Mouse (Mus musculus): ENCODE measurements around the gene Cenpt.
A peak's percentile ranks its signal among the peaks of the same experiment; 100 is the strongest.

The Cenpt gene

GRCm38 (mm10) chr8:105853178-105853577 is at the start of gene Cenpt:
Gene Cenpt, minus strand, starts transcription at chr8:105853278.
- no peak for DNase-seq

- DNase-seq, result no peak
Measured at GRCm38 (mm10) chr8:105900941-105901616, 48.0 kb upstream of the Cenpt start.

DNA sequence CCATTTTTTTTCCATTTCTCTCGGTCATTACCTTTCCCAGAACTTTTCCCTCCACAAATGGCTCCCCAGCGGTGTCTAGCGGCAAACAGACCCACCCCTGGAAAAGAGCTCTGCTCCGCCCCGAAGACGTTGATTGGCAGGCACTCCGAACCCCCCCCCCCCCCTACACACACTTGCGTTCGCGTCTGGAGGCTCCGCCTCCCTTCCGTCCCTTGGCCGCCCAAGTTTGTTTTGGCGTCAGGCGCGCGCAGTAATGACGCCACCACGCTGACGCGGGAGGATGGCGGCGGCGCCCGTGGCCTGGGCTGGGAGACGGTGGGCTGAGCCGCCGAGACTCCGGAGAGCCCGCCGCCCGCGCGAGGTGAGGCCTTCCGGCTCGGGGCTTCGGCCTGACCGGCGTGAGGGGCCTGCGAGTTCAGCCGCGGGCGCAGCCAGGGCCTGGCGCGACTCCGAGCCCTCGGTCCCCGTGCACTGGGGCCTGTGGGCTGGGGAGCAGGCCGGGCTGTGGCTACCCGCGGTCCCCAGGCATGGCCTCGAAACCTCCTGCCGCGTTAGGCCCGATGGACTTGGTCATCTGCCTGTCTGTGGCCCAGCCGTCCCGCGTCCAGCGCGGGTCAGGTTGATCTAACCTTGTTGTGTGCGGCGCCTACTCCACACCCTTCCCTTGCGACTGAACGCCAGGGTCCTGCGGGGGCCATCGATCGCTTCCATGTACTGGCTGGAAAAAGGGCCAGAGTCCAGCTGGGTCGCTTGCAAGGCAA is 47.3 kb upstream of the Cenpt start, which contains the start of gene Pskh1:
TSS of gene Pskh1 (plus strand) at position 262 of the 761 bp plus-strand sequence.
- DNase-seq, result peak; percentile 97 to 98

GRCm38 (mm10) chr8:105897801-105898480 is 44.9 kb upstream of the Cenpt start:
- no peak for DNase-seq

DNA sequence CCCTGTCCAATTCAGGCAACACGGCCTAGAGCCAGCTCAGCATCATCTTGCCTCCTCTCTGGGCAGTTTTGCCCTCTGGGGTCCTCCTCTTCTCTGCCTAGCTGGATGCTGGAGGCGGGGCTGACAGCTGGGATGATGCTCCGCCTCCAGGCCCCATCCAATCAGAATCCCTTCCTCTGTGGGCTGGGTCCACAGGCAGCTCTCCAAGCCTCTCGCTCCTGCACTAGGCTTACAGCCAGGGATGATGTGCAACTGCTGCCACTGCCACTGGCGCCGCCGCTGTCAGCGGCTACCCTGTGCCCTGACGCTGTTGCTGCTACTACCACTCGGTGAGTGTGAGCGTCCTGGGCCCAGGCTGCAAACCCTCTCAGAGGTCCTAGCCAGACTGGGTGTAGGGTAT is 40.3 kb upstream of the Cenpt start, which contains the start of gene Nrn1l:
TSS of gene Nrn1l (plus strand) at position 229 of the 400 bp plus-strand sequence.
- peak; percentile 69 to 75 for DNase-seq

- peak; percentile 49 to 50 for DNase-seq
Measured at GRCm38 (mm10) chr8:105892432-105892831, 39.4 kb upstream of the Cenpt start.

DNA sequence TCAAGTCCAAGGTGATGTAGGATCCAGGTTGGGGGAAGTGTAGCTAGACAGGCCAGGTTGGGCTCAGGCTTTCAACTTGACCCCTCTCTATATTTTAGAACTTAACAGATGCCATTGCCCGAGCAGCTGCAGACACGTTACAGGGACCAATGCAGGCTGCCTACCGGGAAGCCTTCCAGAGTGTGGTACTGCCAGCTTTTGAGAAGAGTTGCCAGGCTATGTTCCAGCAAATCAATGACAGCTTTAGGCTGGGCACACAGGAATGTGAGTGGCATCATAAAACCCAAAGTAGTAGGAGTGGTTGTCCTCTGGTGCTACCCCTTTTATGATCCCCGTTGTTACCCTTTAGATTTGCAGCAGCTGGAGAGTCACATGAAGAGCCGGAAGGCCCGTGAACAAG is 37.8 kb upstream of the Cenpt start:
- DNase-seq, result peak; percentile 68 to 69

GRCm38 (mm10) chr8:105889756-105890465 is 36.8 kb upstream of the Cenpt start:
- peak; percentile 57 to 70 for DNase-seq

- peak; percentile 90 to 91 for DNase-seq
Measured at GRCm38 (mm10) chr8:105880754-105881520, 27.9 kb upstream of the Cenpt start, which contains the start of gene Edc4. Gene Edc4, plus strand, starts transcription at chr8:105880881.

DNA sequence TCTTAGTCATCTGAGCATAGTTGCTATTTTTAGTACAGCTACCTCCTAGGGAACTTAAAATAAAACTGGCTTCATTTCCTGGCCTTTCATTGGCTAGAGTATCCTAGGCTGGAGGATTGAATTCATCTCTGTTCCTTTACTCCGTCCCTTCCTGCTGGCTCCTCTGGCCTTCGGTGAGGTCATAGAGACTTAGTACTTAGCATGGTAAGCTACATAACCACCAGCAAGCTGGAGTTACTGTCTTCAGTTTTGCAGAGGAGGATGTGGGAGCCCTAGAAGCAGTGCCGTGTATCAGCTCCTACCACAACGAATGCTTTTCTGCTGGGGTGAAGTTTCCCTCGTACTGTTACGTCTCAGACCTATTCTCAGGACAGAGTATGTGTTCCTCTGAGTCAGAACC is 21.2 kb upstream of the Cenpt start:
- DNase-seq, result peak in 1 of 2 experiments; percentile 41

GRCm38 (mm10) chr8:105866364-105867029 is 13.4 kb upstream of the Cenpt start:
- DNase-seq, result no peak

DNA sequence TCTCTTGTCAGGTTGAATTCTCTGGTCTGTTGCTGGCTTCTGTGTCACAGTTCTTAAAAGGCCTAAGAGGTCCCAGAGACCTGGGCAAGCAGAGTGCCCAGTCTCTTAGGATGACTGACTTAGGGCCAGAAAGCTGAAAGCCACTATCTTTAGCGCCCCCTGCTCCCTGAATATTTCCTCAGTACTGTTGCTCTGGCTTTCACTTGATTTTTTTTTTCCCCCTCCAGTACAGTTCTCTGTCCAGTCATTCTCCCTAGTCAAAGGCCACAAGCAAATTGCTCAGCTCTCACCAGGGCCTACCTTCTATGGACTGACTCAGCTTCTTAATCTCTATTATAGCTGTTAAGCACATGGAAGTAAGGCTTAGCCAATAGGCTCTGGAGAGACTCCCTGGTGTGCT is 8.9 kb upstream of the Cenpt start:
- peak; percentile 51 to 53 for DNase-seq

DNA sequence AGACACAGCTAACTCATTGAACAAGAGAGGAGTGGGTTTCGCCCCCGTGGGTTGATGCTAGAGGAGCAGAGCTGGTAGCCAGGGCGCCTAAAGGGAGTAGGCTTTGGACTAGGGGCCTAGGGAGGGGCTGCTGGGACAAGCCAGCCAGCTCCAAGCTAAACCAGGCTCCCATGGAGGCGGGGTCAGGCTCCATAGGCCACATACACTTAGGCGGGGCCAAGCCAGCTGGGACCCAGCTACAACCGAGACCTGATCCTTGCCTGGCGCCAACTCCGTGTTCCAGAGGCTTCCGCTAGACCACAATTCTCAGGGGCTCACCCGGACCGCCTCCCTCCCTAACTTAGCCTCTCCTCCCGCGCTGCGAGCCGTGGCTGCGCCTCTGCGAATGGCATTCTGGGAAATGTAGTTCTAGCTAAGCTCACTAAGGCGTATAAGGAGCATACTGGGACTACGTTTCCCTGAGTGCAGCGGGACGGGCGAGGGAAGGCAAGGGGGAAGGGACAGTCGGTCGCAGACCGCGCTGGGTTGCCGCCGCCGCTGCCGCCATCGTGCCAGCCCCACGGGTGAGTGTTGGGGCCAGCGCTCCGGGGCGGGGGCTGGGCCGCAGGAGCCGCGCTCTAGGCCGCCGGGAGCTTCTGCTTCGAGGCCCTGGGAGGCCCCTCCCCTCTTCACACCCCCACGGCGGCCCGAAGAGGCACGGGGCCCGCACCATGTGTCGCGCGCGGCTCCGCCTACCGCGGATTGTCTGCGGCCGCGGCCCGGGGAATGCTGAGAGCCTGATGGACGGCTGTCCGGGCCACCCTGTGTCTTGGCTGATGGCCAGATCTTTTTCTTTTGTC is 7.3 kb upstream of the Cenpt start, which contains the start of gene Nutf2:
TSS of gene Nutf2 (plus strand) at position 438 of the 839 bp plus-strand sequence.
- DNase-seq, result peak; percentile 92 to 96

DNA sequence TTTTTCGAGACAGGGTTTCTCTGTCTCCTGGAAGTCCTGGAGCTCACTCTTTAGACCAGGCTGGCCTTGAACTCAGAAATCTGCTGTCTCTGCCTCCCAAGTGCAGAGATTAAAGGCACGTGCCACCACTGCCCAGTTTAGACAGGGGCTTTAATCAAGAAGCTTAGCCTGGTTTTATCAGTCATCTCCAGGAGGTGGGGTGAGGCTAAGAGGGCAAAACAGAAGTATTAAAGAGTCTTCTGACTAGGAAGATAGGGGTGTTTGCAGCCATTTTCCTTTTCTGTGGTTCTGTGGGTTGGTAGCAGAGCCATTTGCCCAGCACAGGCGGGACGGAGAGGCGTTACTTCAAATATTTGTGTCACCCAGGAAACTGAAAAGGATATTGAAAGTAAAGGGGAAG is 6.2 kb upstream of the Cenpt start:
- no peak for DNase-seq

DNA sequence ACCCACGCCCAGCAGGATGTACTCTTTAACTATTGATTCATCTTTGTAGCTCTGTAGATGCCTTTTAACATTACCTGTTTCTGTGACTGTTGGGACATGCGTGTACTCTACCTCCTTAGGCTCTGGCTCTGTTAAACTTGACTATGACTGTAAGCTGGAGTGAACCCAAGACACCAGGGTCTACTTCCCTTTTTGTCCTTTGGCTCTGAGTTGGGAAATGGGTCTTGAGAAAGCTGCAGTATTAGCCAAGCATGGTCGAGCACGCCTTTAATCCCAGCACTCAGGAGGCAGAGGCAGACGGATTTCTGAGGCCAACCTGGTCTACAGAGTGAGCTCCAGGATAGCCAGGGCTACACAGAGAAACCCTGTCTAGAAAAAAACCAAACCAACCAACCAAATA is 5.4 kb upstream of the Cenpt start:
- no peak for DNase-seq

DNA sequence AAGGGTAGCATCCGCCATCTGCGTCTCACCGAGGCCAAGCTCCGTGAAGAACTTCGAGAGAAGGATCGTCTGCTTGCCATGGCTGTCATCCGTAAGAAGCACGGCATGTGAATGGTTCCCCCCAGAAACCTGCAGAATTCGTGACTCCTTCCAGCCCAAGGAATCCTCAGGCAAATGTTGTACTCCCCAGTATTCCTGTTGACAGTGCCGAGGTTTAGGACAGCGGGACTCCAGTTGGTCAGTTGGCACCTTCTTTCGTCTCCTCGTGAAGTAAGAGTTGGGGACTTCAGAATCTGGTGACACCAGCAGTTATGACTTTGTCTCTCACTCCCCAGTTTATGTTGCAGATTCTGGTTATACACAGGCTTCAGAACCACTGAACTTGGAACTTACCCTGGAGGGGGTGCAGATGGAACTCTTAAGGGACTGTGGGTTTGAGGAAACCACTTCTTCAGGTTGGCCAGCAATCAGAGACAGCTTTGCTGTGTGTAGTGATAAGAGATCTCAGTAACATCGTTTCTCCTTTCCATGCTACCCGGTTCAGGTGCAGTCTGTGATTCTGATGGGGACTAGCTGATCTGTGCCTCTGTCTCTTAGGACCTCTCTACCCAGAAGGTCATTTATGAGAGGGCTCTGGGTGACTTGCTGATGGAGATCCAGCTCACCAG is 3.2 kb upstream of the Cenpt start:
- DNase-seq, result no peak

DNA sequence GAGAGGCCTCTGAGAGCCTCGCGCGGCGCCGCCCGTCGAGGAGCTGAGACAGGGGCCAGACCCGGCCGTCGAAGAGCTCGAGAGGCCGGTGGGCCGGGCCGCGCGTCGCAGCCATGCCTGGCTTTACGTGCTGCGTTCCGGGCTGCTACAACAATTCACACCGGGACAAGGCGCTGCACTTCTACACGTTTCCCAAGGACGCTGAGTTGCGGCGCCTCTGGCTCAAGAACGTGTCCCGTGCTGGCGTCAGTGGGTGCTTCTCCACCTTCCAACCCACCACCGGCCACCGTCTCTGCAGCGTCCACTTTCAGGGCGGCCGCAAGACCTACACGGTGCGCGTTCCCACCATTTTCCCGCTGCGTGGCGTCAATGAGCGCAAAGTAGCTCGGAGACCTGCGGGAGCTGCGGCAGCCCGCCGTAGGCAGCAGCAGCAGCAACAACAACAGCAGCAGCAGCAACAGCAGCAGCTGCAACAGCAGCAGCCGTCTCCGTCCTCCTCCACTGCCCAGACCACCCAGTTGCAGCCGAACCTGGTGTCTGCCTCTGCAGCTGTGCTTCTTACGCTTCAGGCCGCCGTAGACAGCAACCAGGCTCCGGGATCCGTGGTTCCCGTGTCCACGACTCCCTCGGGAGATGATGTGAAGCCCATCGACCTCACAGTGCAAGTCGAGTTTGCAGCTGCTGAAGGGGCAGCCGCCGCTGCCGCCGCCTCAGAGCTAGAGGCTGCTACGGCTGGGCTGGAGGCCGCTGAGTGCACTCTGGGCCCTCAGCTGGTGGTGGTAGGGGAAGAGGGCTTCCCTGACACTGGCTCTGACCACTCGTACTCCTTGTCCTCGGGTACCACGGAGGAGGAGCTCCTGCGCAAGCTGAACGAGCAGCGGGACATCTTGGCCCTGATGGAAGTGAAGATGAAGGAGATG is 2.4 kb upstream of the Cenpt start:
- DNase-seq, result peak; percentile 64 to 71

GRCm38 (mm10) chr8:105854715-105855216 is 1.7 kb upstream of the Cenpt start, which contains the start of gene Thap11:
Gene Thap11, plus strand, starts transcription at chr8:105855132.
- peak; percentile 96 to 97 for DNase-seq
